Mouse (Mus musculus) myocyte (in vitro differentiated cells): ENCODE measurements around the gene Mup6.

ENCODE experiments used
- CEBPB ChIP-seq: IDR thresholded peaks from 2 replicates; pipeline ENCODE4 v1.6.1; 2011; ENCODE audit warnings: mild to moderate bottlenecking, moderate library complexity; ENCODE audit not compliant: poor library complexity, insufficient read depth, severe bottlenecking
- E2F4 ChIP-seq: IDR thresholded peaks from one replicate; pipeline ENCODE4 v1.6.1; 2011; ENCODE audit warnings: mild to moderate bottlenecking, control low read depth, moderate library complexity; ENCODE audit not compliant: insufficient read depth
- MAX ChIP-seq: IDR thresholded peaks from one replicate; pipeline ENCODE4 v1.6.1; 2011; ENCODE audit warnings: low read depth, mild to moderate bottlenecking, control low read depth
- MYOD1 ChIP-seq, 3 experiments: IDR thresholded peaks; one replicate each; pipeline ENCODE4 v1.6.1; 2011; ENCODE audit warnings: control low read depth in 2 of 3, low read depth in 2 of 3, mild to moderate bottlenecking in 2 of 3, moderate library complexity in 1 of 3; ENCODE audit not compliant: insufficient read length in 2 of 3, control insufficient read depth in 1 of 3
- MYOG ChIP-seq, 3 experiments: IDR thresholded peaks; one replicate each; pipeline ENCODE4 v1.6.1; 2011; ENCODE audit warnings: control low read depth in 2 of 3, low read depth in 2 of 3, mild to moderate bottlenecking in 2 of 3; ENCODE audit not compliant: insufficient read length in 2 of 3, control insufficient read depth in 1 of 3, insufficient read depth in 1 of 3
- POLR2A ChIP-seq: IDR thresholded peaks from one replicate; pipeline ENCODE4 v1.6.1; 2011; ENCODE audit warnings: low read depth, mild to moderate bottlenecking, control low read depth, moderate library complexity; ENCODE audit not compliant: insufficient read length
- POLR2AphosphoS2 ChIP-seq: IDR thresholded peaks from one replicate; pipeline ENCODE4 v1.6.1; 2011; ENCODE audit warnings: low read depth, control low read depth; ENCODE audit not compliant: insufficient read length
- REST ChIP-seq: IDR thresholded peaks from one replicate; pipeline ENCODE4 v1.6.1; 2011; ENCODE audit warnings: mild to moderate bottlenecking, control low read depth, moderate library complexity; ENCODE audit not compliant: insufficient read depth, insufficient read length
- SRF ChIP-seq: IDR thresholded peaks from one replicate; pipeline ENCODE4 v1.6.1; 2011; ENCODE audit warnings: low read depth; ENCODE audit not compliant: control insufficient read depth, insufficient read length
- TCF12 ChIP-seq: IDR thresholded peaks from one replicate; pipeline ENCODE4 v1.6.1; 2011; ENCODE audit warnings: mild to moderate bottlenecking, control low read depth; ENCODE audit not compliant: poor library complexity, insufficient read depth, severe bottlenecking
- TCF3 ChIP-seq: IDR thresholded peaks from one replicate; pipeline ENCODE4 v1.6.1; 2011; ENCODE audit warnings: low read depth, control low read depth; ENCODE audit not compliant: insufficient read length
- USF1 ChIP-seq: IDR thresholded peaks from one replicate; pipeline ENCODE4 v1.6.1; 2011; ENCODE audit warnings: low read depth, mild to moderate bottlenecking, control low read depth, moderate library complexity

DNA sequence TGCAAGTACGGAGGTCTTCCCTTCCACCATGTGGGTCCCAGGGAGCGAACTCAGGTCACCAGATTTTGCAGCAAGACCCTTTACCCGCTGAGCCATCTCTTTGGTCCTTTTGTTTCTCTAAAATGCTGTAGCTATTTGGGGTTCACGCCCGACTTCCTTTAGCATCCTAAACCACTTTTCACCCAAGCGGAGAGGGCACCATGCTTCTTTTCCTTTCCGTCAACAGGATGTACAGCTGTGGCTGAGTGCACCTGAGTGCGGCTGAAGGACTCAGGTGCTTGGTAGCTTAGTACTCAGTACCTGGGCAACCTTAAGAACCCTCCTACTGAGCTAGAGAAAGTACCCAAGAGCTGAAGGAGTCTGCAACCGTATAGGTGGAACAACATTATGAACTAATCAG, 39.0 kb upstream of the Mup6 start:
- TF ChIP-seq TCF12 (no peak), SRF (no peak), POLR2AphosphoS2 (no peak), USF1 (no peak), POLR2A (no peak), MYOG (IDR thresholded peaks at IDR 0.05; ENCODE audit: control insufficient read depth in 1 of 3, insufficient read depth in 1 of 3, insufficient read length in 2 of 3, low read depth in 2 of 3) (no peak), E2F4 (no peak), MYOD1 (IDR thresholded peaks at IDR 0.05; ENCODE audit: control insufficient read depth in 1 of 3, insufficient read length in 2 of 3, low read depth in 2 of 3) (no peak), CEBPB (no peak), MAX (no peak), TCF3 (no peak), REST (no peak)
